Mouse (Mus musculus): ENCODE measurements around the gene Vps33a. TPM values are rescaled to one million over a fixed set of nuclear protein-coding genes. Genes with fewer than 3 reads are reported as not detected.

Gene Vps33a
- polyA plus RNA-seq, 2 experiments = 10.1 to 15.5 TPM

DNA sequence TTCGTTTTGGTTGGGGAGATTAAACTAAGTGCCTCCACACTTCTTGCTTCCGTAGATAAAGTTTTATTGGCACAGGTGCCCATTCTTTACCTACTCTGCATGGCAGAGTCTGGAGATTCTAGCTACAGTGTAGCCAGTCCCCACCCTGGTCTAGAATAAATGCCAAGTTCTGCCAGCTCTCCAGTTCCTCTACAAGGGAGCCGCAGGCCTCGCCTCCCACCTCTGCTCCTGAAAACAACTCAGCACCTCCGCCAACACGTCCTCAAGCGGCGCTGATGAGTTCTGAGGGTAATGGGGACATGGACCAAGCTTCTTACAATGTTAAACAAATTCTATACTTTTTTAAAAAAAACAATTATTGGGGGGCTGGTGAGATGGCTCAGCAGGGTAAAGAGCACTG lies 13.2 kb downstream of the Vps33a start:
- no peaks in the 10 kb centered on the region for H3K27me3 ChIP-seq (ENCODE audit: control insufficient read depth, insufficient read depth, low read length)
- H3K4me1 ChIP-seq (replicated peaks; ENCODE audit: control insufficient read depth in 2 of 2, insufficient read depth in 2 of 2, low read length in 1 of 2) = peaks cover 0 to 7% of the 10 kb centered on the region in 2 experiments; a peak in 2 of 4 replicates
- H3K4me3 ChIP-seq (ENCODE audit: insufficient read depth in 1 of 2, low read depth in 2 of 2, low read length in 2 of 2) = no peak overlapping the region
- DNase-seq (ENCODE audit: low read depth in 3 of 3, low spot score in 3 of 3) (no peak), ATAC-seq (ENCODE audit: insufficient read depth) (no peak)
- no peak overlapping the region for H3K9ac ChIP-seq (replicated peaks)
- H3K9me3 ChIP-seq (ENCODE audit: control insufficient read depth, low read length) = no peaks in the 10 kb centered on the region
- no peak overlapping the region for H3K27ac ChIP-seq
- H3K4me2 ChIP-seq (ENCODE audit: low read depth) = no peak overlapping the region
- H3K36me3 ChIP-seq (replicated peaks; ENCODE audit: control insufficient read depth, insufficient read depth, low read depth) = peaks cover 26% of the 10 kb centered on the region
- WGBS (ENCODE audit: insufficient replicate concordance) = 85% methylated on average over 8 of the region's 8 CpGs
- TF ChIP-seq EP300 (IDR thresholded peaks at IDR 0.05; ENCODE audit: low read depth) (no peak), CTCF (IDR thresholded peaks at IDR 0.05; ENCODE audit: low read depth) (no peak)

- H3K4me2 ChIP-seq (ENCODE audit: low read depth) = no peak overlapping the region
- no peaks in the 10 kb centered on the region for H3K27me3 ChIP-seq (ENCODE audit: control insufficient read depth, insufficient read depth, low read length)
- no peak overlapping the region for H3K4me3 ChIP-seq (ENCODE audit: insufficient read depth in 1 of 2, low read depth in 2 of 2, low read length in 2 of 2)
- peaks cover 0 to 7% of the 10 kb centered on the region in 2 experiments; a peak in 2 of 4 replicates for H3K4me1 ChIP-seq (replicated peaks; ENCODE audit: control insufficient read depth in 2 of 2, insufficient read depth in 2 of 2, low read length in 1 of 2)
- ATAC-seq (ENCODE audit: insufficient read depth) (no peak), DNase-seq (ENCODE audit: low read depth in 3 of 3, low spot score in 3 of 3) (no peak)
- H3K9me3 ChIP-seq (ENCODE audit: control insufficient read depth, low read length) = no peaks in the 10 kb centered on the region
- H3K9ac ChIP-seq (replicated peaks) = no peak overlapping the region
- H3K36me3 ChIP-seq (replicated peaks; ENCODE audit: control insufficient read depth, insufficient read depth, low read depth) = peaks cover 11% of the 10 kb centered on the region
- WGBS (ENCODE audit: insufficient replicate concordance) = 52% methylated on average over 2 of the region's 2 CpGs
- TF ChIP-seq EP300 (IDR thresholded peaks at IDR 0.05; ENCODE audit: low read depth) (no peak), CTCF (IDR thresholded peaks at IDR 0.05; ENCODE audit: low read depth) (no peak)
- H3K27ac ChIP-seq = no peak overlapping the region
These were observed 16.4 kb downstream of the Vps33a start for GRCm38 (mm10) chr5:123556451-123556850.

- Histone ChIP-seq H3K4me3 (ENCODE audit: insufficient read depth in 1 of 2, low read depth in 2 of 2, low read length in 2 of 2) (no peak overlapping the region), H3K27ac (no peak overlapping the region; the same call in 1 of the 2 replicates), H3K4me1 (replicated peaks; ENCODE audit: control insufficient read depth in 2 of 2, insufficient read depth in 2 of 2, low read length in 1 of 2) (peaks cover 0 to 7% of the 10 kb centered on the region in 2 experiments; a peak in 2 of 4 replicates), H3K36me3 (replicated peaks; ENCODE audit: control insufficient read depth, insufficient read depth, low read depth) (peaks cover 11% of the 10 kb centered on the region), H3K9ac (replicated peaks) (no peak overlapping the region; the same call in 1 of the 2 replicates), H3K27me3 (ENCODE audit: control insufficient read depth, insufficient read depth, low read length) (no peaks in the 10 kb centered on the region), H3K9me3 (ENCODE audit: control insufficient read depth, low read length) (no peaks in the 10 kb centered on the region), H3K4me2 (ENCODE audit: low read depth) (no peak overlapping the region)
- peak; percentile 95 for ATAC-seq (ENCODE audit: insufficient read depth)
- TF ChIP-seq EP300 (IDR thresholded peaks at IDR 0.05; ENCODE audit: low read depth) = peak; percentile 38; the same call in 1 of the 2 replicates
- TF ChIP-seq CTCF (IDR thresholded peaks at IDR 0.05; ENCODE audit: low read depth) = no peak
- peak in 1 of 3 experiments; percentile 45 for DNase-seq (ENCODE audit: low read depth in 3 of 3, low spot score in 3 of 3)
- 43% methylated on average over 7 of the region's 7 CpGs for WGBS (ENCODE audit: insufficient replicate concordance)
These were observed 17.1 kb downstream of the Vps33a start for GRCm38 (mm10) chr5:123555693-123556092.

- TF ChIP-seq CTCF (IDR thresholded peaks at IDR 0.05; ENCODE audit: low read depth) (no peak), EP300 (IDR thresholded peaks at IDR 0.05; ENCODE audit: low read depth) (no peak)
- H3K9ac ChIP-seq (replicated peaks) = no peak overlapping the region
These were observed 39.0 kb downstream of the Vps33a start for GRCm38 (mm10) chr5:123533801-123534200.

DNA sequence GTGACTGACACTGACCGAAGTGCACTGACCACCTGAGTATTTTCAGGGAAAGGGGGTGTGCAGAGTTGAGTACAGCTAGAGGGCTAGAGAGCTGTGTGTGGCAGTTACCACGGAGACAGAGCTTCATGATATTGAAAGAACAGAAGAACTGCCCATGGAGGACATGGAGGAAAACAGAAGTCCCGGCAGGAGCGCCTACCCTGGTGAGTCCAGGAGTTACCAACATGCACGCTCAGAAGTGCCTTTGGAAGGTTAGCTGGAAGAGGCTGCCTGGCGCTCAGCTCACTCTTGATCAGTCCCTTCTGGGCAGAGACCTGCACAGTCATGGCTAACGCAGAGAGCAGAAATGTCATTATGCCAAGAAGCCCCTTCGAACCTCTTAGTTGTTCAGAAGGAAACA lies 42.8 kb downstream of the Vps33a start:
- Histone ChIP-seq H3K27me3 (ENCODE audit: control insufficient read depth, insufficient read depth, low read length) (no peaks in the 10 kb centered on the region), H3K9me3 (ENCODE audit: control insufficient read depth, low read length) (no peaks in the 10 kb centered on the region), H3K27ac (no peak overlapping the region), H3K4me1 (replicated peaks; ENCODE audit: control insufficient read depth in 2 of 2, insufficient read depth in 2 of 2, low read length in 1 of 2) (no peaks in the 10 kb centered on the region), H3K4me3 (ENCODE audit: insufficient read depth in 1 of 2, low read depth in 2 of 2, low read length in 2 of 2) (no peak overlapping the region), H3K36me3 (replicated peaks; ENCODE audit: control insufficient read depth, insufficient read depth, low read depth) (peaks cover 19% of the 10 kb centered on the region), H3K4me2 (ENCODE audit: low read depth) (no peak overlapping the region), H3K9ac (replicated peaks) (no peak overlapping the region)
- DNase-seq (ENCODE audit: low read depth in 3 of 3, low spot score in 3 of 3) (no peak), ATAC-seq (ENCODE audit: insufficient read depth) (no peak)
- TF ChIP-seq EP300 (IDR thresholded peaks at IDR 0.05; ENCODE audit: low read depth) (no peak), CTCF (IDR thresholded peaks at IDR 0.05; ENCODE audit: low read depth) (no peak)
- 78% methylated on average over 8 of the region's 8 CpGs for WGBS (ENCODE audit: insufficient replicate concordance)

More at GRCm38 (mm10) chr5:123533801-123534200, 39.0 kb downstream of the Vps33a start:
- 89% methylated on average over 10 of the region's 10 CpGs for WGBS (ENCODE audit: insufficient replicate concordance)
- peaks cover 16% of the 10 kb centered on the region for H3K36me3 ChIP-seq (replicated peaks; ENCODE audit: control insufficient read depth, insufficient read depth, low read depth)
- H3K27me3 ChIP-seq (ENCODE audit: control insufficient read depth, insufficient read depth, low read length) = no peaks in the 10 kb centered on the region
- H3K9me3 ChIP-seq (ENCODE audit: control insufficient read depth, low read length) = no peaks in the 10 kb centered on the region
- H3K4me2 ChIP-seq (ENCODE audit: low read depth) = no peak overlapping the region
- ATAC-seq (ENCODE audit: insufficient read depth) (no peak), DNase-seq (ENCODE audit: low read depth in 3 of 3, low spot score in 3 of 3) (no peak)
- H3K27ac ChIP-seq = no peak overlapping the region
- no peaks in the 10 kb centered on the region for H3K4me1 ChIP-seq (replicated peaks; ENCODE audit: control insufficient read depth in 2 of 2, insufficient read depth in 2 of 2, low read length in 1 of 2)
- H3K4me3 ChIP-seq (ENCODE audit: insufficient read depth in 1 of 2, low read depth in 2 of 2, low read length in 2 of 2) = no peak overlapping the region

All from liver, embryonic 14.5 days (tissue).